Mouse (Mus musculus) G1E (cell line): ENCODE measurements at regions not wholly inside any gene's neighbourhood (a gene's known extent, or its start where the extent isn't known, plus 50 kb on each side); places are given as distances from the start of the nearest gene placed in this dataset.

Experiments used
- ATAC-seq: 2 replicates; pipeline ENCODE4 v1.8.0; 2016; ENCODE audit warnings: mild to moderate bottlenecking; ENCODE audit not compliant: insufficient number of reproducible peaks, poor library complexity, low FRiP score, severe bottlenecking; ENCODE audit errors: extremely low read depth
- DNase-seq: peaks from one replicate; pipeline ENCODE4 v3.0.0; 2012; ENCODE audit warnings: low spot score
- H3K27me3 ChIP-seq: 2 replicates; pipeline ENCODE4 v1.6.1; 2012; ENCODE audit warnings: mild to moderate bottlenecking, low read length, inconsistent platforms; ENCODE audit not compliant: insufficient read depth
- H3K36me3 ChIP-seq: replicated peaks from 2 replicates; pipeline ENCODE3; 2012; ENCODE audit warnings: mild to moderate bottlenecking, inconsistent platforms
- H3K4me1 ChIP-seq: 2 replicates; pipeline ENCODE4 v1.6.1; 2012; ENCODE audit warnings: low read depth, low read length, inconsistent platforms, mixed read lengths; ENCODE audit not compliant: insufficient read depth
- H3K4me3 ChIP-seq: 2 replicates; pipeline ENCODE4 v1.5.1; 2012; ENCODE audit warnings: low read depth, mild to moderate bottlenecking, inconsistent platforms, low read length, moderate library complexity, mixed read lengths
- H3K9me3 ChIP-seq: replicated peaks from 2 replicates; pipeline ENCODE4 v1.6.1; 2012; ENCODE audit warnings: inconsistent platforms
- CTCF ChIP-seq: IDR thresholded peaks from 2 replicates; pipeline ENCODE4 v1.5.1; 2012; ENCODE audit warnings: low read depth, low read length, inconsistent platforms, mixed read lengths
- GATA1 ChIP-seq: IDR thresholded peaks from 2 replicates; pipeline ENCODE4 v1.6.1; 2012; ENCODE audit warnings: borderline replicate concordance, low read length, inconsistent platforms, mixed read lengths
- GATA2 ChIP-seq: IDR thresholded peaks from 2 replicates; pipeline ENCODE4 v1.6.1; 2012; ENCODE audit warnings: low read depth, low read length, inconsistent platforms, borderline replicate concordance
- POLR2AphosphoS5 ChIP-seq: IDR thresholded peaks from 2 replicates; pipeline ENCODE4 v1.6.1; 2012; ENCODE audit warnings: low read depth, low read length, inconsistent platforms; ENCODE audit not compliant: insufficient replicate concordance
- TAL1 ChIP-seq: conservative IDR thresholded peaks from 2 replicates; pipeline ENCODE4 v1.6.1; 2012; ENCODE audit warnings: low read depth, low read length, inconsistent platforms, mixed read lengths

DNA sequence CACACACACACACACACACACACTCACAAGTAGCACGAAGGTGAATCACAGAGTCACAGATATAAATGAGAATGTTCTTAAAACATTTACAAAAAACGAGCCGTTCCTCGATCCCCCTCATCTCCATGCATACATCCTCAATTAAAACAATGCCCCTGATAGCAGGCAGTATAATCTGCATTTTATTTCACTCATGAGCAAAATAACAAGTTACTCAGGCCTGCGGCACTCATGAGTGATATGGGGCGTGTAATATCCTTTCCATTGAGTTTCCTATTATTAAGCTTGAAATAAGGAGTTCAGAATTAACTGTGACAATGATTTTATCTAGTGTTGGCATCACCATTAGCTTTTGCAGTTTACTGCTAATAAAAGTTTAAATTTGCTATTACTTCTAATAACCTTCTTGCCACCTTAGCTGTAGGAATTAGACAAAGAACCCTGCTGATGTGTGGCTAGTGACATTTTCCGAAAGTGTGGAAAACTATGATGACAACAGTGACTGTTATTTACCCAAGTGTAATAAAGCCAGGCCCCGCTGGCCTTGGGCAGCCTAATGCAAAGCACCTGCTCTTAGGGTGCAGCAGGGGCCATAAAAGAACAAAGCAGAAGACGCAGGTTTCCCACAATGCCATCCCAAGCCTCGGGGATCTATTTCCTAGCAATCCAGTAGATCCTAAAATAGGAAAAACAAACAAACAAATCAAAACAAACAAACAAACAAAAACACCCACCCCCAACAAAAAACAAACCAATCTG lies 592.0 kb downstream of the Ttll7 start:
- Histone ChIP-seq H3K4me1 (no peaks in the 10 kb centered on the region), H3K27me3 (no peaks in the 10 kb centered on the region), H3K36me3 (no peaks in the 10 kb centered on the region), H3K9me3 (peaks cover 24% of the 10 kb centered on the region), H3K4me3 (no peak overlapping the region)
- TF ChIP-seq CTCF: no peak
- TF ChIP-seq GATA2: no peak
- TF ChIP-seq TAL1: no peak
- no peak for TF ChIP-seq GATA1
- no peak for TF ChIP-seq POLR2AphosphoS5
- ATAC-seq (no peak), DNase-seq (no peak)

DNA sequence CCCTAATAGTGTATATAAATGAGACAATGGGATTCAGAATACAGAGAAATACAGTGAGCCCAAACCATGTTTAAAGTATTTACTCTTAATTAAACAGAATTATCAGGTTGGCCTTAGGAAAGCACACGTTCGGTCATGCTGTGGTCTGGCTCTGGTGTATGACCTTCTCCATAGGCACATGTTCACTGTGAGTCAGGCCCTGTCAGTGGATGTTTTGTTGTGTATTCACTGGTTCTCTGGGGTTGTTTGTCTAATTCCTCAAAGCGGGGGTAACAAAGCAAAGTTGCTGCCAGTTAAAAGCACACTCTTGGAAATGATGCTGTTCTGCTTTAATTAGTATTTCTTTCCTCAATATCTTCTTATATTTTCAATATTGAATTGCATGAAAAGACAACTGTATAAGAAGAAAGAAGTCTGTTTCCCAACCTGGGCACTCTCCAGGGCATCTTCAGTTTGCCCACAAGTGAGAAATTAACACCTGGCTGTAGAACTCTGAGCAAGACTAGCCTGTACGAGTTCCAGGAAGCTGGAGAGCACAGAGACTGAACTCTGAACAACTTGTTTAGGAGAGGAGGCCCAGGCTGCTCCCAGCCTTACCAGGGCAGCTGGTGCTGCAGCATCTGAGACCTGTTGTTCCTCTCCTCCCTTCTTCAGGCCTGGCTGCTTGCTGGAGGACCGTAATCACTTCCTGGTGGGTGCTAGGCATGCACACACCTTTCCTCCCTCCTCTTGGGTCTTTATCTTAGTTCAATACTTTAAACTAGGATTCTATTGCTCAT lies 593.1 kb downstream of the Ttll7 start:
- H3K36me3 ChIP-seq: no peaks in the 10 kb centered on the region
- no peaks in the 10 kb centered on the region for H3K4me1 ChIP-seq
- H3K9me3 ChIP-seq: peaks cover 24% of the 10 kb centered on the region
- H3K4me3 ChIP-seq: no peak overlapping the region
- TF ChIP-seq GATA1 (no peak), GATA2 (no peak), TAL1 (no peak), CTCF (no peak), POLR2AphosphoS5 (no peak)
- H3K27me3 ChIP-seq: no peaks in the 10 kb centered on the region
- no peak for ATAC-seq
- no peak for DNase-seq

DNA sequence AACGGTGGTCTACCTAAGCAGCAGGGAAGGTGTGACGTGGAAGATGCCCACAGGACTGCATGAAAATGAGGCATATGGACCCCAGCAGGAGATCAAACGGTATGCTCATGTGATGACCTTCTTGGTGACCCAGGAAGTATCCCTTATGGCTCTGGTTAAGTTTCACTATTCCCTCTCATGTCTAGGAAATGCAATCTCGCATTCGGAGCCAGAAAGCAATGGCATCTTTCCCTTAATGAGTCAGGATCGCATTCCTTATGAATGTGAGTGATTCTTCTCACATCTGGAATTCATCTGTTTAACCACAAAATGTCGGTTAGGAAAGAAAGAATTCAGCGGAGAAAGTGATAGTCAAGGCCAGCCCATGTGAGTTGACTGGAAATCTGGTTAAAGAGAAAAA lies 593.7 kb downstream of the Ttll7 start:
- no peaks in the 10 kb centered on the region for H3K4me1 ChIP-seq
- no peaks in the 10 kb centered on the region for H3K36me3 ChIP-seq
- ATAC-seq: no peak
- H3K9me3 ChIP-seq: peaks cover 24% of the 10 kb centered on the region
- TF ChIP-seq GATA2 (no peak), POLR2AphosphoS5 (no peak), GATA1 (no peak), TAL1 (no peak), CTCF (no peak)
- DNase-seq: no peak
- no peaks in the 10 kb centered on the region for H3K27me3 ChIP-seq
- H3K4me3 ChIP-seq: no peak overlapping the region

DNA sequence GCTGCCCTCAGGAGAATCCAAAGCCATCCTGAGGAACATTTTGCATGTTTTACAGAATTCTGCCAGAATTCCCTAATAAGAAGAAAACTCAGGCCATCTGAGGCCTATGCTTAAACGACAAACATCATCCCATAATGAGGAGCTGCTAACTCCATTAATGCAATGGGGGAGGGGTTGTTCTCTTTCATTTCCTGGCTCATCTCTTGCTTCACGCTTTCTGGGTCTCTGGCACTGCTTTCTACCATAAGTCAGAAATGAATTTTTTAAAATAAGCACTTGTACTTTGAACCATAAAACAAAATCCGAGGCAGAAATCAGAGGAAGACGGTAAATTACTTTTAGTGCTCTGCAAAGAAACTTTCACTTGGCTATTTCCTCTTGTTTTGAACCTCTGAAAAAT lies 600.0 kb downstream of the Ttll7 start:
- peaks cover 33% of the 10 kb centered on the region for H3K9me3 ChIP-seq
- H3K4me3 ChIP-seq: no peak overlapping the region
- TF ChIP-seq CTCF (no peak), POLR2AphosphoS5 (no peak), GATA1 (no peak), GATA2 (no peak), TAL1 (no peak)
- no peaks in the 10 kb centered on the region for H3K27me3 ChIP-seq
- no peaks in the 10 kb centered on the region for H3K36me3 ChIP-seq
- H3K4me1 ChIP-seq: no peaks in the 10 kb centered on the region
- DNase-seq (no peak), ATAC-seq (no peak)

DNA sequence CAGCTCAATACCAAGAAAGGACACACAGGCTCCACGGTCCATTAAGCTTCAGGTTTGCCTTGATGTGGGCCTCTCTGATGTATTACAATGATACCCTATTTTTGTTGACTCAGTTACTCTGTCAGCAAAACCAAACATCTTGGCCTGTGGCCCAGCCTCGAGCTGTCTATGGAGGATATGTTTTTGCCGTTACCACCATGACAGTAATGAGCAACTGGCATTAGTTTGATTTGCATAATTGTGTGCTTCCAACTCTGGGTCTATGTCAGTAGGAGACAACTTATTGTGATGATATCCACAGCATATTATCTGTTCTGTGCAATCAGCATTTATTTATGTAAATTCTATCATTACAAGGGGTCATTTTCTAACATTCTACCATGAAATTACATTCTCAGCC lies 603.2 kb downstream of the Ttll7 start:
- no peak for DNase-seq
- ATAC-seq: no peak
- H3K9me3 ChIP-seq: peaks cover 34% of the 10 kb centered on the region
- H3K4me1 ChIP-seq: no peaks in the 10 kb centered on the region
- H3K27me3 ChIP-seq: no peaks in the 10 kb centered on the region
- H3K36me3 ChIP-seq: no peaks in the 10 kb centered on the region
- H3K4me3 ChIP-seq: no peak overlapping the region
- no peak for TF ChIP-seq CTCF
- no peak for TF ChIP-seq GATA2
- no peak for TF ChIP-seq GATA1
- TF ChIP-seq TAL1: no peak
- no peak for TF ChIP-seq POLR2AphosphoS5

DNA sequence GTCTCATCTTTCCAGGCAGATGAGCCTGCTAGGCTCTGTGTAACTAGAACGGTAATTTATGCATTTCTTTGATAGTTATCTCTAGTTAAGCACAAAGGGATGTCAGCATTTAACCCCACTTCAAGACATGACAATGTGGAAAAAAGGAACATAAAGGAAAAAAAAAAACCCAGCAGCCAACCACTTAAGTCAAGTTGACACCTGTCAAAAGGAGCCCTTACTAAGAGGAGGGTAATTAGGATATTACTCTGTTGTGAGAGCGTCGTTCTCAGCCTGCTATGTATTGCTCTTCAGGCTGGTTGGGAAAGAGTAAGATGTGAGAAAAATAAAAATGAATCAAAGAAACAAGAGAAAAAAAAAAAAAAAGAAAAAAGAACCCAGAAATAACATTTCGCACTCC lies 604.1 kb downstream of the Ttll7 start:
- Histone ChIP-seq H3K27me3 (no peaks in the 10 kb centered on the region), H3K9me3 (peaks cover 34% of the 10 kb centered on the region), H3K36me3 (no peaks in the 10 kb centered on the region), H3K4me3 (no peak overlapping the region), H3K4me1 (no peaks in the 10 kb centered on the region)
- no peak for TF ChIP-seq GATA2
- no peak for TF ChIP-seq GATA1
- TF ChIP-seq POLR2AphosphoS5: no peak
- no peak for TF ChIP-seq TAL1
- TF ChIP-seq CTCF: no peak
- ATAC-seq: no peak
- DNase-seq: no peak
